Mouse (Mus musculus) hindlimb bud, embryonic 11.5 days (tissue): Measurements from ENCODE around the gene Snx21.

ENCODE experiments used
- DNase-seq: peaks from one replicate; pipeline ENCODE4 v3.0.0-alpha.2; 2012; ENCODE audit warnings: low read depth, low spot score; ENCODE audit errors: extremely low spot score

Gene Snx21

DNA sequence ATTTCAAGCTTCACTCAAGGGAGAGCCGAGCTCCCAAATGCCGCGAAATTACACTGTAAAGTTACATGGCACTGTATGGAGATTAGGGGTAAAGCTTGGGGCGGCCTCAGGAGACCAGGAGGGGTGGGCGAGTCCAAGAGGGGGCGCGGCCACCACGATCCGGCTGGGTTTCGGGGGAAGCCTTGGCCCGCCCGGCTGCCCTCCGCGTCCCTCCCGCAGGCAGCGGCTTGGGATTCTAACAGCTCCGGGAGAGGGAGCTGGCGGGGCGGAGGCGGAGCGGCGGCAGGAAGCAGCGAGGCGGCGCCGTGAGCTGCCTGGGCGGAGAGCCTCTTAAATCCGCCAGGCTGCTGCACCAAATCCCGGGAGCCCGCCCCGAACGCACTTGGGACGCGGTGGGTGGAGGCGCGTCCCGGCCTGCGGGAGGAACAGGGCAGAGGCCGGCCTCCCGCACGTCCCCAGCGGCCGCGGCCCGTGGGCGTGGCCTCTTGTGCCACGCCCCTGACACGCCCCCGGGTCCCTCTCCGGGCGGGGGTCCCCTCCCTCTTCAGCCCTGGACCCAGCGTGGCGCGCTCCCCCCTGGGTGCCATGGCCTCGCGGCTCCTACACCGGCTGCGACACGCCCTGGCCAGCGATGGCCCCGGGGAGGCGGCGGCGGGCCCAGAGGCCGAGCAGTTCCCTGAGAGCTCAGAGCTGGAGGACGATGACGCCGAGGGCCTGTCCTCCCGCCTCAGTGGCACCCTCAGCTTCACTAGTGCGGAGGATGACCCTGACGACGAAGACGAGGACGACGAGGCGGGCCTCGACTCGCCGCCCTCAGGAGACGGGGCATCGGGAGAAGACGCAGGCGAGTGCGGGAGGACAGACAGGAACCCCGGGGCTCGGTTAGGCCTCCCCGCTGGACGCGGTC lies at the start of gene Snx21:
TSS of gene Snx21 (plus strand) at position 343 of the 907 bp plus-strand sequence.
- no peak for DNase-seq

DNA sequence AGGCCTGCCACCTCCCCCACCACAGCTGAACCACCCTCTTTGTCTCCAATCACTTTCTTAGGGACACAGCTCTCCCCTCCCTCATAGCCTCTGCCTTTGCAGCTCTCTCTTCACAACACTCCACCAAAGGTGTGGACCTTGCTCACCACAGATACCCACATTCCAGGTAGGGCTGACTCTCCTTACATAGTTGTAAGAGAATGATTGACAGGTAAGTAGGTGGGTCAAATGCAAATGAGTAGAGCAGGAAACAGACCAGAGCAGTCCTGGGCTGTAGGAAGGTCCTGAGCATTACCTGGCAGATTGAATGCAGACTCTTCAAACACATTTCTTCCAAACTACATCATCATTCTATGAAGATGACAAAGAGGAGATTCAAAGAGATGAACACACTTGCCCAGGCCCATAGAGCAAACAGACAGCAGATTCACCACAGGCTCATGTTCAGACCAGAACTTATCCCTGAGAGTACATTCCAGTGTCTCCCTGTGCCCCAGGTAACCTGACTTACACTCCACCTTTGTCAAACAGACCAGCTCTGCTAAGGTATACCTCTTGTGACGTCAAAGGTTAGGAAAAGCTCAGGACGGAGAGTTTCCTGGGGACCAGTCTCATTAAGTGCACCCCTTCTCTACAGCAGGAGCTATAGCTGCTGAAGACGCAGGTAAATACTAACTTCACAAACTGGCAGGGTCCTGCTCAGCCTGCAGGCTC lies 48.1 kb upstream of the Snx21 start:
- DNase-seq = no peak

DNA sequence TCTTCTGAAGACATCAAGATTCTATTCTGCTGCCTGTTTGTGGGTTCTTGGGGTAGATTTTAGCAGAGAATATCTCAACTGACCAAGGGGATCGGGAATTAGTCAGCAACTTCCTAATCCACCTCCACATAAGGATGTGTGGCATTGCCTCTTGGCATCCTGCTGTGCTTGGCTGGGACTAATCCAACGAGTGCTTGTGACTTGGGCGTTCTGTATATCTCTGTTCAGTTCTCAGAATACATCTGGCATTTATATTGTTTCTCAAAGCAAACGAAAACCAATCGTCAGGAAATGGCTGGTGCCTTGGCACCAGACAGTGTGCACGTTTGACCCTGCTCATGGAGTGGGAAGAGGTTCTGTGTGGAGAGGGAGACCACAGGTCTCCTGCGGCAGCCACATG lies 45.7 kb upstream of the Snx21 start:
- no peak for DNase-seq

GRCm38 (mm10) chr2:164744987-164745386 lies 40.6 kb upstream of the Snx21 start:
- no peak for DNase-seq

GRCm38 (mm10) chr2:164745843-164746479 lies 39.7 kb upstream of the Snx21 start, which contains the start of the genes Wfdc3 and Dnttip1:
Gene Wfdc3 (minus strand): TSS chr2:164745931.
Gene Dnttip1 (plus strand): TSS chr2:164745983.
- DNase-seq = peak; percentile 75

DNA sequence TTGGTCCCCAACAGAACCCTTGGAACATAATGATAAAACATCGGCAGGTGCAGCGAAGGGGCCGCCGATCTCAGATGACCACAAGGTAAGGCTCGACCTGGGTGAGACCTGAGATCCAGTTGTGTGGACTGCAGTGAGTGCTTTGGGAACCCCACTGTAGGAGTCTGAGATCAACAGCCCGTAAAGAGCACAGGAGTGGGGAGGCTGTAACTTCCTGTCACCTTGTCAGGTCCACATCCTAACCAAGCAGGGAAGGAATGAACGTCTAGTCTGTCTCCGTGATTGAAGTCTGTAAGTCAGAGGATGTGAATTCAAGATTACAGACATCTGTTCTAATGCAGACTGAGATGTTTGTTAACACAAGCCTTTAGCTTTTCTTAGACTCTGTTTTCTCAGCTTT lies 38.9 kb upstream of the Snx21 start:
- DNase-seq = no peak

DNA sequence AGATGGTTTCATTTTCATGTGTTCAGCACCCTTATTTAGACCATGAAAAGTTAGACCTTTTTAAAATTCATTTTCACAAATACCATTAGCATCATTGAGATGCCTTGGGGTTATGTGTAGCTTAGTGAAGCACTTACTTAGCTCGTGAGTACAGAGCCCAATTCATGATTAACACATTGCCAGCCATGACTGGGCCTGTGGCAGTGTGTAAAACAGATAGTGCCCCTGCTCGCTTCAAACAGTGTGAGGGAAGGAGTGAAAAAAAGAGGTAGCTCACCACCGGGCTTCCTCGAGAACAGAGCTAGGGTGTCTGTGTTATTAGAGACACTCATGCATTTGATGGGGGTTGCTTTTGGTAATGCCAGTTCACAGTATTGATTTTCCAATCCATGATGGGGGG lies 37.4 kb upstream of the Snx21 start:
- no peak for DNase-seq

DNA sequence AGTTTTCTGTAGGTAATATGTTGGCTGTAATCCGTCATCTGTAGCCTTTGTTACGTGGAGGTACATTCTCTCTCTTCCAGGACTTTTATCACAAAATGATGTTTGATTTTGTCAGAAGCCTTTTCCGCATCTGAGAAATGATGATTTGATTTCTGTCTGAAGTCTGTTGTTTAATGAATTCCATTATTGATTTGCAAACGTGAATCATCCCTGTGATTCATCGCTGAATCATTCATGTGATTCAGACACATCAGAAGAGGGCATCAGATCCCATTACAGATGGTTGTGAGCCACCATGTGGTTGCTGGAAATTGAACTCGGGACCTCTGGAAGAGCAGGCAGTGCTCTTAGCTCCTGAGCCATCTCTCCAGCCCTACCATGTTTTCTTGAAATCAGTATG lies 36.6 kb upstream of the Snx21 start:
- DNase-seq = no peak

GRCm38 (mm10) chr2:164752454-164752853 lies 33.2 kb upstream of the Snx21 start:
- DNase-seq = no peak

- no peak for DNase-seq
These were observed 31.5 kb upstream of the Snx21 start for GRCm38 (mm10) chr2:164754105-164754504.

DNA sequence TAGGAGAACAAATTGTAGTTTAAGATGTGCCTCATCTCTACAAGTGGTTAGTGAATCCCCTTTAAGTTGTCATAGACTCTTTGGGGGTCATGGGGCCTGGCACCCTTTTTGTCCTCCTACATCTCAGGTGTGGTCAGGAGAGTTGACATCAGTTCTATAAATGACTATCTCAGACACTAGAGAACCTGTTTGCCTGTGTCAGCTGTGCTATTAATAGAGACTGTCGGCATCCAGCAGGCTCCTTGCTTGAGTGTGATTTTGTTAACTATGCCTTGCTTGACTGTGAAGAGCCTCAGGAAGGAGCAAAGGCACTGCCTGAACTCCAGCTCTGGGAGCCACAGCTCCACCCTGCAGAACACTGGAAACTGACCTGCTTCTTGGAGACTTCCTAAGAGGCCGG lies 30.8 kb upstream of the Snx21 start:
- no peak for DNase-seq

- DNase-seq = no peak
These were observed 27.8 kb upstream of the Snx21 start for GRCm38 (mm10) chr2:164757841-164758240.

DNA sequence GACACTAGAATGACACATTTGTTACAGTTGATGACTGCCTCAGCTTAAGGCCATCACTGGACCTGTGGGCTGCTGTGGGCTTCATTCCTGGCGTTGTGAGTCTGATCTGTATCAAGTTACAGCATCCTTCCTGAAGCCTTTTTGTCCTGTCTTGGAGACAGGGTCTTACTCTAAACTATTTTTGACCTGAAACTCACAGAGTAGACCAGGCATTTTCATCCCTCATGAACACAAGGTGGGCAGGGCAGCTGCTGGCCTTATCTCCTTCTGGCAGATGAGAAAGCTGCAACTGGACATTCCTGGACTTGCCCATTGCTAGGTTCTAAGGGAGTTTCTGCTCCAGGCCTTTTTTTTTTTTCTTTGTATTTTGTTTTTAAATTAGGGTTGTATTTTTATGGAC lies 26.9 kb upstream of the Snx21 start:
- no peak for DNase-seq

- no peak for DNase-seq
These were observed 25.4 kb upstream of the Snx21 start for GRCm38 (mm10) chr2:164760059-164760833.

- DNase-seq = no peak
These were observed 24.1 kb upstream of the Snx21 start for GRCm38 (mm10) chr2:164761502-164761901.

DNA sequence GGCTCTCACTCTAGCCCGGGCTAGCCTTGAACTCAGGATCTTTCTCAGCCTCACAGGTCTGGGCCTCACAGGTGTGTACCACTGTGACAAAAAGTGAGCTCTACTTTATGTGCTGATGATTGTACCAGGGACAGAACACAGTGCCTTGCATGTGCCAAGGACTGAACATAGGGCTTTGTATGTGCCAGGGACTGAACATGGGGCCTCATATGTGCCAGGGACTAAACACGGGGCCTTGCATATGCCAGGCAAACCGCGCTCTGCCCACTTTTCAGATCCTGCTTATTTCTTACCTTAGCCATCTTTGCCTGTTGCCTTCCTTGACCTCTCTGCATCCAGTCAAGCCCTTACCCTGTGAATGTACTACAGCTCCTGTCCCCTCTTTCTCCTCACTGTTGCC lies 23.7 kb upstream of the Snx21 start:
- DNase-seq = no peak

GRCm38 (mm10) chr2:164762593-164762992 lies 23.0 kb upstream of the Snx21 start:
- no peak for DNase-seq

- no peak for DNase-seq
These were observed 19.8 kb upstream of the Snx21 start for GRCm38 (mm10) chr2:164765841-164766240.

GRCm38 (mm10) chr2:164767812-164768540 lies 17.6 kb upstream of the Snx21 start:
- no peak for DNase-seq
